Mouse (Mus musculus): ENCODE data around the gene Mast2.

DNA sequence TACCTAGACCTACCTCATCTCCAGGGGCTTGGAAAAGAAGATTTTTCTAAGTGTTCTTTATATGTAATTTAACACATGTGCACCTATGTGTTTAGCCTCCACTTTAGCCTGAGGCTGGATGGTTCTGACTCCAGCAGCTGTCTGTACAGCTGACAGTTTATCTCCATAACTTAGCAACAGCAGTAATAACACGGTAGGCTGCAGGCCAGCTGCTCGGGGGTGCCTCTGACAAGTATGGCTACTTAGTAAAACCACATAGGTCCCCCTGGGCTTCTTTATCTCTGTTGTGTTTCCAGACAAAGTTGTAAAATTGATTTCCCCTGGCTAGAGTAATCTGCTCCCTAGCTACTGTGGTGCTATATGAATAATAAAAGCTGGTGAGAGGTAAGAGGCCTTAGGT lies 19.5 kb upstream of the Mast2 start:
- TF ChIP-seq POLR2A (IDR thresholded peaks at IDR 0.05; ENCODE audit: control insufficient read depth, low read depth, low read length), result no peak
- TF ChIP-seq CTCF (IDR thresholded peaks at IDR 0.05; ENCODE audit: control insufficient read depth, insufficient read depth, insufficient replicate concordance, low read depth, low read length), result no peak
